Mouse (Mus musculus) CD4-positive, CD25-positive, alpha-beta regulatory T cell, adult 2 months (primary cell): ENCODE measurements around the gene Wrap53.
"Not testable (repeated sequence)": the region's sequence is repeated elsewhere in the genome, so short reads cannot be mapped to it uniquely, and the experiment has no call there.

Experiments
- DNase-seq: peaks from one replicate; pipeline ENCODE4 v3.0.0-alpha.2; 2012; ENCODE audit warnings: low read depth, low spot score

Gene Wrap53

DNA sequence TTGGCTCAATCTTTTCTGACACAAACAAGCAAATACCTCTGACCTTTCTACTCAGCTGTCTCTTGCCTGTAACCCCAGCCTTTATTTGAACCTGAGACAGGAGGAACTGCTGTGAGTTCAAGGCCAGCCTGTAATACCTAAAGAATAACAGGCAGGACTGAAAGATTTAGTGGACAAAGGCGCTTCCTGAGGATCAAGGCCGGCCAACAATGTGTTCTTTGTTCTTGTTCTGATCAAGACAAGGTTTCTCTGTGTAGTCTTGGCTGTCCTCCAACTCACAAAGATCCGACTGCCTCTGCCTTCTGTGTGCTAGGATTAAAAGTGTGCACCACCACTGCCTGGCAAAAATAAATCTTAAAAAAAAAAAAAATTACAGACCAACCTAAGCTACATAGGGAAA is 15.7 kb downstream of the Wrap53 start:
- DNase-seq: no peak

DNA sequence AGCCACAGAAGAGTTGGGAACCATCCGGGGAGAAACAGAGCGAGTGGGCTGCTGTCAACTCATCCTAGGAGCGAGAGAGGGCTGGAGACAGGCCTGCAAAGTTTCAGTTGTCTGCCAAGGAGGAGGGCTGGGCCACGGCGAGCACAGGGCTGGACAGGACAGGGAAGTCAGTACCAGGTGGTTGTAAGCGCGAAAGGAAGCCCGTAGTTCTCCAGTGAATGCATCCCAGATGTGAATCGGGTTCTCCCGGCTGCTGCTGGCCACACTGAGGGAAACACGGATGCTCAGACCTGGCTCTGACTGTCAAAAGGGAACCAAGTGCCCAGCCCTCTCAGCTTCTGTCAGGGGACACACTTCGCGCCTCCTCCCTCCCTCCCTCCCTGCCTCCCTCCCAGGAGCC is 16.7 kb downstream of the Wrap53 start:
- DNase-seq: no peak

DNA sequence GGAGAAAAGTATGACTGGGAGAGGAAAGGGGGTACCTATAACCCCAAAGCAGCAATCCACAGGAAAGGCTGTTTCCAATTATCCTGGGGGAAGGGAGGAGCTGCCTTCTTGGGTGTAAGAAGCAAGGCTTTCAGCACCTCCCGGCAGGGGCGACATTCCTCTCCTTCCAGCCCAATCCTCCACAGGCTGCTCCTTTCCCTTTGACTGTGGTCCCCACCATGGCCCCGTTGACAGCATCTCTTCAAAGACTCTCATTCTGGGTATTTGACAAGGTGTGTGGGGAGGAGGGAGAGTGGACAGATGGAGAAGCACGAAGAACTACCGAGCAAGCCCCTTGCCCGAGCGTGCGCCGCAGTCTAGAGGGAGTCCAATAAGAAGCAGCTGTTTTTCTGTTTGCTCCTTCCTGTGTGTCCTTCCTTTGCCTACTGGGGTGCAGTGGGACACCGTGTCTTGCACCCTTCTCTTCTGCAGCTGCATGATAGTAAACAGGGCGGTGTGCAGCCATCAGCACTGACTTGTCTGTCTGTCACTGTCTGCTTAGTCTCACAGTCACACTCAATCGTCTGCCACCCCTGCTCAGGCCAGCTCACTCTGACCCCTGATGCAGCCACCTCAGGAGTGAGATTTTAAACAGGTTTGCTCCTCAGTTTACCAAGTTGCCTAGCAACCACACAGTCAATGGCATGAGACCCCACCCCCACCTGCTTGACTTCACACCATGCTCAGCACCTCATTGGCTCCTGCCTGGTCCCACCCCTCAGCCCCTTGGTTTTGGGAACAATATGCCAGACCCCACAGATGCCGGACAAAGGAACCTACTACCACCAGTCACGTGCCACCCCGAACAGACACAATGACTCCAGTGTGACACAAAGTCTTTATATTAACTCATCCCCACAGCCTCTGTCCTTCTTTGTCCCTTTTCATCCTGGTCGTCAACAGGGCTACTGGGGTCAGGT is 18.9 kb downstream of the Wrap53 start:
- no peak for DNase-seq

DNA sequence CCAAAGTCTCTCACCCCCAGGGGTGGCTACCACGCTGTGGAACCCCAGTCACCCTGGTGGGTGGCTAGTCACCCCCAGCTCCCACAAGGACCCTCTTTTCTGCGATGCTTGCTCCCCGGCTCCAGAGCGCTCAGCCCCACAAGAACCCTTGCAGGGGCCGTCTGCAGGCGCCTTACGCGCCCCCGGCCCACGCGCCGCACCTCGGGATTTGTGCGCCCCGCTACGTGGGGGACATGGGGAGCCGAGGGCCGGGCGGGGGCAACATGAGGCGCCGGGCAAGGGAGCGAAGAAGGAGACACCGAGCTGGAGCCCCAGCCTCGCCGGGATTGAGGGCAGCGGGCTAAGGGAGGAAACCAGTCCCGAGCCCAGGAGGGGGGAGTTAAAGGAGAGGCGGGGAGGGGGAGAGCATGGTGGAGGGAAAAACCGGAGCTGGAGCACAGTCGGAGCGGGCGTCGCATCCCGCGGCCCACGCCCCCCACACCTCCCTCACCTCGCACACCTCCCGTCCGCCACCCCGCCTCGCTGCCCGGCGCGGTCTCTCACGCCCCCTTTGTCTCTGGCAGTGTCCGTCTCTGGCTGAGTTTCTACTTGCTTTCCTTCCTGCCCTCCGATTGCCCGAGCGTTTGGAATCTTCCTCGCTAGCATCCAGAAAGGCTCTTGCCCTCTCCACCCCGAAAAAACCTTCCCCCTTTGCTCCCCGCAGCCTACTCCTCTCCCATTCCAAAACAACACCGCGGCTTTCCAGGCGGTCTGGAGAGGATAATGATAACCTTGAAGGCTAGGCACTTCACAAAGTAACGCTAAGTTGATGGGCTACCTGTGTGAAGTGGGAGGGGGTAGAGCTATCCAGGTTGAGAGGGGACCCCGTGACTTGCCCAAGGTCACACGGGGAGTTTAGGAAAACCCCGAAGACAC is 19.9 kb downstream of the Wrap53 start, which contains the start of gene Efnb3:
Gene Efnb3, minus strand, starts transcription at position 355 of the 915 bp plus-strand sequence.
- DNase-seq: no peak

DNA sequence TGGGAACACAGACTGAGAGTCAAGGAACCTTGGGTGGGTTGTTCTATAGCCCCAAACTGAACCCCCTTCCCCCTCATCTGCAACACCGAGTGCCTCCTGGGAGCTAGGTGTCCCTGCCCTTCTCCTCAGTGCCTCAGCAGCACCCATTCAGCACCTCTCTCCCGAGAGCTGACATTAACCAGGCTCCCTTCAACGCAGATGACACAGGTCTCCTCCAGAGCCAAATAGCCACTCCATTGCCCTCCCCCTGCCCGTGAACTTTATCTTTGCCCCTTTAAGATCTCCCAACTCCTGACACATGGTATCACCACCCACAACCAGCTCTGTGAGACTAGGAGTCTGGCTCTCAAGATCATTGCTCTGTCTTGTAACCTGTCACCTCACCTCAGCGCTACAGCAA is 20.9 kb downstream of the Wrap53 start:
- no peak for DNase-seq

DNA sequence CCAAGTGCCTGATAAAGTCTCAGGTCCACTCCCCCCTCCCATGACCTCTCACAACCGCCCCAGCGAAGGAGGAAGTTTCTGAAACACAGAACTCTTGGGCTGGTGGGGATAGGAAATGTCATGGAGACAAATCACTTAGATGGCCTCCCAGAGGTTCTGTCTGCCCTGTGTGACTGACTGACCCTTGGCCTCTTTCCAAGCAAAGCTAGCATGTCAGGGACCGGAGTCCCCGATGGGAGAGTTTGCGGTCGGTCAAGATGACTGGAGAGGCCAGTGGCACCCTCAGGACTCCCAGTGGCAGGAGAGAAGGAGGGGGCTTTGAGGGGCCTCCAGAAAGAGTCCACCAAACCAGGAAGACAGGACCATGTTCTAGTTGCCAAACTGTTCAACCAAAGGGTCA is 21.3 kb downstream of the Wrap53 start:
- DNase-seq: no peak

DNA sequence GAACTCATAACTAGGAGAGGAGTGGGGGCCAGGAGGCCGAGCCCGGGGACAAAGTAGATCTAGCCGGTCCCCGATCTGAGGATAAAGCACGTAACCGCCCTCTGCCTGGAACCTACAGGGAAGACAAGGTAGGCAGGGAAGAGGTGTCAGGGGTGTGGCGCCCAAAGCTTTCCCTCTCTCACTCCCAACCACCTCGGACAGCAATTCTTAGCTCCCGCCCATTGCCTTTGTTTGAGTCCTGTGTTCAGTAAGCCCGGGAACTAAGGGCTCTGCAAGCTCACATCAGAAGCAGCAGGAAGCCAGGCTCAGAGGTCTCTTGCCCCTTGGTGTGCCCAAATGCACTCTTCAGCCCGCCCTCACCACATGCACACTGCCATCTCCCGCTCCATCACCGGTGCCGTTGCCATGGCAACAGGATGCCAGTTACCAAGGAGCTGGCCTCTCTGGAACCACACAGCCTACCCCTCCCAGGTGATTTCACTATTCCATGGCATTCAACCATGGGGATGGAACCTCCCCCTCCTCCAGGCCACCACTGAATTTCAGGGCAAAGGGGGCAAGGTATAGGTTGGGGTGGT is 22.6 kb downstream of the Wrap53 start:
- DNase-seq: no peak

DNA sequence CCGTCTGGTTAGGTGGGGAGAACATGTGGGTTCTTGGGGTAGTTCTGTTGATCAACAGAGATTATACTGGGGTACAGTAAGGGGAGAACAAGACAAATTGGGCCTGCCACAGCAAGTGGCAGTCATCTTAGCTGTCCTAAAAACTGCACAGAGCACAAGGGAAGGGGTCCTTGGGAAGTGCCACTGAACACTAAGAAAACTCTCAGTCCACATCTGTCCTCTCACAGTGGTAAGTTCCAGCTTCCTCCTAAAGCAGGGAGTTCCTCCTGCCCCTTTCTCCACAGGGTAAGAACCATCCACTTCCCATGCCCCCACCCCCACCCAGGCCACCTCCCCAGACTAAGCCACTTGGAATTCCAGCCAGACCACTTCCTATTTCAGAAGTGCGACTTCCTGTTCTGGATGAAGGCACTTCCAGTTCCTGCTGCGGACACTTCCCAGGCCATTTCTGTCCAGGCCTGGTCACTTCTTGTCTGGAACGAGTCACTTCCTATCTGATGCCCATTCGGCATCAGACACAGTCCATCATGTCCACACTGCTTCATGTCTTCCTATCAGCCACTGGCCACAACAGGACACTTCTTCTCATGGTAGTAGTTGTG is 25.4 kb downstream of the Wrap53 start:
- DNase-seq: no peak

DNA sequence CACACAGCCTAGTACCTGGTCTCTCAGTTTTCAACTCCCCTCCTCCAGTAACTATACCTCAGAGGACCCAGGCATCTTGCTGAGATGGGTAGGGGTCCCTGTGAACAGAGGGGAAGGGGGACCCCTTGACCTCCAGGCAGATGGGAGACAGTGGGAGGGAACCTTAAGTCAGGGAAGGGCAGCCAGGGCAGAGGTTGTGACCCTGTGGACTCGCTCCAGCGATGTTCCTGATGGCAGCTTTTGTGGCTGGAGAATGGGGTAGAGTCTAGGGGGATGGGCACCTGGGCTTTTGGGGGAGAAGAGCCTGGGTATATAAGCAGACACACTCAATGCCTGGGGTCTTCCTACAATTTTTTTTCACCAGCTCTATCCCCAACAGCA is 26.7 kb downstream of the Wrap53 start:
- DNase-seq: no peak

DNA sequence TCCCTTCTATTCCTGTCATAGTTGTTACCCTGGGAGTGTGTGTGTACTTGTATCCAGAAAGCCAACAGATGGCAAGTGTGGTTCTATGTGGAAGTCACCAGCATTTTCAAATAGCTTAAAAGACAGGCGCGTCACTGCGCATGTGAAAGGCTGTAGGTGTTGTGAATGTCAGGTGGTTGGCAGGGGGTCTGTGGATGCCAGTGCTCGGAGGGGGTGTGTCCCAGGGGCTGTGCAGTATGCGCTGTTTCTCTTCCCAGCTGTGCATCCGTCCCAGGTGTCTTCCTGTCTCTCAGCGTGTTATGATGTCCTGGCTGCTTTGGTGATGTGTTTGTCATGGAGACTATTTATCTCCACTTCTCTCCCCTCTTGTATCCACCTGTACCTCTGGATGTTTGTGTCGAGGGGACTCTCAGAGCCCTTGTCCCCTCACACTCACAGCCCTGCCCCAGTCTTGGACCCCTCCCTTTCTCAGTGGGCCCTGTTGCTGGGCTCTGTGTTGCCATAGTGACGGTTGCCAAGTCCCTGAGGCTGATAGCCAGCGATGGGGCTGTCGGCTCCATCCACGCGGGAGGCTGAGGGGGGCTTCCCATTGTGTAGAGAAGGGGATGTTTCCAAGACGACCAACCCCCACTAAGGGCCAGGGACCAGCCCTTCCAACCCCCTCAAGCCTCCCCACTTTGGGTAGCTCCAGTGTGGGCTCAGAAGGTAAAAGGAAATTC is 27.3 kb downstream of the Wrap53 start:
- no peak for DNase-seq

DNA sequence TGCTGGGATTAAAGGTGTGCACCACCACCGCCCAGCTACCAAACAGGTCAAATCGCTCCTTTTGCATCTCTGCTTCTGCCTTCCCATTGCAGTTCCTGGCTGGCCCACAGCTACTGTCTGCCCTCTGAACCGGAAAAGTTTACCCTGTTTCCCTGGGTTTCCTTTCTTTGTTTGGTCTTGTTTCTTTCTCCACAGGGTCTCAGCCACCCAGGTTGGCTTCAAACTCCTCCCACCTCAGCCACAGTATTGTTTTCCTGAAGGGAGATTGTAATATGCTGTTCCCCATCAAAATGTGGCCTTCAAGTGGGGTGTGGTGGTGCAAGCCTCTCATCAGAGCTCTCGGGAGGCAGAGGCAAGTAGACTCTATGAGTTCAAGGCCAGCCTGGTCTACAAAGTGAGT is 28.7 kb downstream of the Wrap53 start:
- DNase-seq: no peak

DNA sequence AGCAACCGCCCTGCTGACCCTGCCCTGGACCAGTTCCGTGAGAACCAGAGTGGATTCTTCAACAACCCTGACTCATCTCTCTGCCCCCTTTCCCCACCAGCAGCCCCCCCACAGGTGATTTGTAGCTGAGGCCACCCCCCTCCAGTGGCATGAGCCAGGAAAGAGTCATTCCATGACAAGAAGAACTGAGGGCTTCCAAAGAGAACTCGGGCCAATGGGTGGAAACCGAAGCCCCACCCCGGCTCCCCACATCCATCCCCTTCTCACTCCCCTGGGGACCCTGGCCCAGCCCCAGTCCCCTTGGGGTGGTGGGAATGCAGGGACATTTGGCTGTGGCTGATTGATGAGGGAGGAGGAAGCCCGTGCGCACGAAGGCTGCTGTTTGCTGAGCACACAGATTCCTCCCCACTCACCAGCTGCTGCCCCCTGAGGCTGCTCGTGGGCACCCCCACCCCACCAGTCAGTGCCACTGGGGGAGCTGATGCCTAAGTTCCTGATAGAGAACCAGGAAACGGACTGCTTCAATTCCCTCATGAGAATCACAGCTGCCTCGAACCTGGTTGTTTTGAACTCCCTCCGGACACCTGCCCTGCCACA is 30.9 kb downstream of the Wrap53 start, which contains the start of gene Dnah2:
Gene Dnah2, minus strand, starts transcription at position 51 of the 597 bp plus-strand sequence.
- DNase-seq: no peak

DNA sequence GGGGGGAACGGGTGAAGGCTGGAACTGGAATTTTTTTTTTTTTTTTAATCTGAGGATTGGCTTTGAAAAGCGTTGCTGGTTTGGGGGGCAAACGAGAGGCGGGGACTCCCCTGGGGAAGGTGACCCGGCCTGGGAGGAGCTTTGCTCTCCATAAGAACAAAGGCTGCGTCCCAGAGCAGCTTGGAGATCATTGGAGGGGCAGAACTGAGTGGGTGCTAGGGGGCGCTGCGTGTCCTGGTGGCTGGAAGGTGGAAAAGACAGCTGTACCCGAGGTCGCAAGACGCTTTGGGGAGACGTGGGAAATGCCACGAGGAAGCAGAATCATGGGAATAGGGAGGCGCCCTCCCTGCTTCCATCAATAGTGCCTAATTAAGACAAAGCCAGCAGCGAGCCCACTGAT is 33.0 kb downstream of the Wrap53 start:
- DNase-seq: peak; percentile 60

DNA sequence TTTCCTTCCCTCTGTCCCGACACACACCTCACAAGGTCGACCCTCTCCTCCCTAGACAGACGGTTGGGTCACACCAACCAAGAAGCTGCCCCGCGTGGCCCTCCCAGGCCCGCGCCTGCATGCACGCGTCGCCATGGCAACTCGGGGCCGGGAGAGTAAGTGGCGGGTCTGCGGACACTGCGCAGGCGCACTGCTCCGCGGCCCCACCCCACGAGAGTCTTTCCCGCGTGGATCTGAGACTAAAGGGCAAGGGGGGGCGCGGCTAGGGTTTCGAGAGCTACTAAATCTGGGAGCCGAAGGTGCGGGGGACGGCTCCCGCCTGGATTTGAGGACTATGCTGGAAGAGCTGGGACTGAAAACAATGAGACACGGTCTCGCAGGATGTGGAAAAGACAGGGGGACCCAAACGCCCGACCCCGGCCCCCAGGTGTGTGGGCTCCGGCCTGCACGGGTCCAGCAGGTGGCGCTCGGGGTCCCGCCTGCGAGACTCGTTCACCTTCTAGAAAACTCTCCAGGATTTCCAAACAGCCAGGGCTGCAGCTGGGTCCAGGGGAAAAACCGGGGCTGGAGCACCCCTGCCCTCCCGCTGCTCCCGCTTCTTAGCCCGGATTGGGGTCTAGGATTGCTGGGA is 33.5 kb downstream of the Wrap53 start:
- peak; percentile 78 for DNase-seq

DNA sequence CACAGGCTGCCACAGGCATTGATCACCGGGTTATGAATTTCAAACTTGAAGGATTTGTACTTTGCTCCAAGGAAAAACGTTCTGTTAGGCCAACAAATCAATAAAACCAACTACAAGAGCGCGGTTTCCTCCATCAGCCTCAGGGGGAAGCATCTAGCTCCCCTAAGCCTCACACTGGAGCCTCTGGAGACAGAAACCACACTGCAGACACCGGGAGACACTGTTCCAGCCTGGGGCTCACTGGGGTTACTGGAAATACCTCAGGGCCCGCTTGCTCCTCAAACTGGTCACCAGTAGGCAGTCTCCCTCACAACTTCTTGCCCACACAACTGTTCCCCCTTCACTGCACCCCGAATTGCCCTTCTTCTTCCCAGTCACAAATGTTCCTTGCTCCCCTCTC is 34.1 kb downstream of the Wrap53 start:
- no peak for DNase-seq

DNA sequence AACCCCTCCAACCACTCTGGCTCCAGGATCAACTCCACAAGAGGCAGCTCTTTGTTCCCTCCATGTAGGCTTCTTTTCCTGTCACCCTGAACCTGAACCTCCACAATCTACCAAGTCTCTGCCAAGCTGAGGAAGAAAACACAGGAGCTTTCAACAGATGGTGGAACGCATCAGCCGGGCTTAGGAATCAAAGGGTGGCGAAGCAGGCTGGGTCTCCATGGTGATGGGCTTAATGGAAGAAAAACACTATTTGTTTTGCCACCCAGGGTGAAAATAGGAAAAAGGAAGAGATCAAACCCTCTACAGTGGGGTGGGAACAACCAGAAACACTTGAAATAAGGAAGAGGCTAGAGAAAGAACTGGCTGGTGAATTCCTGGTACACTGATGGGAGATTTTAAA is 36.5 kb downstream of the Wrap53 start:
- no peak for DNase-seq

DNA sequence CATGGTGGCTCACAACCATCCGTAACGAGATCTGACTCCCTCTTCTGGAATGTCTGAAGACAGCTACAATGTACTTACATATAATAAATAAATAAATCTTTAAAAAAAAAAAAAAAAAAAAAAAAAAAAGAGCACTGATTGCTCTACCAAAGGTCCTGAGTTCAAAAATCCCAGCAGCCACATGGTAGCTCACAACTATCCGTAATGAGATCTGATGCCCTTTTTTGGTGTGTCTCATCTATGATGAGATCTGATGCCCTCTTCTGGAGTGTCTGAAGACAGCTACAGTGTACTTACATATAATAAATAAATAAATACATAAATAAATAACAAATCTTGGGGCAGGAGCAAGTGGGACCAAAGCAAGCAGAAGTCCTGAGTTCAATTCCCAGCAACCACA is 38.3 kb downstream of the Wrap53 start:
- not testable (repeated sequence) for DNase-seq

DNA sequence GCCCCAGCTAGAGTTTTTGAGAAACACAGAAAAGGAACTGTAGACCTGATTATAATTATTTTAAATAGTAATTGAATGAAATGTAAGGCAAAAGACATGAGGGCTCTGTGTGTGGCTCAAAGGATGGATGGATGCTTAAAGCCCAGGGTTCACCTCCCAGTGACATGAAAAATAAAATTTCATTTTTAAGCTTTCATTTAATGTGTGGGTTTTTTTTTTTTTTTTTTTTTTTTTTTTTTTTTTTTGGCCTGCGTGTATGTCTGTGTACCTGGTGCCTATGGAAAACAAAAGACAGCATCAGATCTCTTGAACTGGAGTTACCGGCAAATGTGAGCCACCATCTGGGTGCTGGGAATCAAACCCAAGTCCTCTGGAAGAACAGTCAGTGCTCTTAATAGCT is 39.4 kb downstream of the Wrap53 start:
- DNase-seq: no peak

DNA sequence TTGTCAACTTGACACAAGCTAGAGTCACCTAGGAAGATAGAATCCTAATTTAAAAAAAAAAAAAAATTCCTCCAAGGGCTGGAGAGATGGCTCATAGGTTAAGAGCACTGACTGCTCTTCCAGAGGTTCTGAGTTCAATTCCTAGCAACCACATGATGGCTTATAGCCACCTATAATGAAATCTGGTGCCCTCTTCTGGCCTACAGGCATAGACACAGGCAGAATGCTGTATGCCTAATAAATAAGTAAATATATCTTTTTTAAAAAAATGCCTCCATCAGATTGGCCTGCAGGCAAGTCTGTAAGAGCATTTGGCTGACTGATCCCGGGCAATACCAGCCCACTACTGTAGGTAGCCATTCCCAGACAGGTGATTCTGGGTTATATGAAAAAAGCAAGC is 45.1 kb downstream of the Wrap53 start:
- peak; percentile 25 for DNase-seq
